In the genomic region with DNA sequence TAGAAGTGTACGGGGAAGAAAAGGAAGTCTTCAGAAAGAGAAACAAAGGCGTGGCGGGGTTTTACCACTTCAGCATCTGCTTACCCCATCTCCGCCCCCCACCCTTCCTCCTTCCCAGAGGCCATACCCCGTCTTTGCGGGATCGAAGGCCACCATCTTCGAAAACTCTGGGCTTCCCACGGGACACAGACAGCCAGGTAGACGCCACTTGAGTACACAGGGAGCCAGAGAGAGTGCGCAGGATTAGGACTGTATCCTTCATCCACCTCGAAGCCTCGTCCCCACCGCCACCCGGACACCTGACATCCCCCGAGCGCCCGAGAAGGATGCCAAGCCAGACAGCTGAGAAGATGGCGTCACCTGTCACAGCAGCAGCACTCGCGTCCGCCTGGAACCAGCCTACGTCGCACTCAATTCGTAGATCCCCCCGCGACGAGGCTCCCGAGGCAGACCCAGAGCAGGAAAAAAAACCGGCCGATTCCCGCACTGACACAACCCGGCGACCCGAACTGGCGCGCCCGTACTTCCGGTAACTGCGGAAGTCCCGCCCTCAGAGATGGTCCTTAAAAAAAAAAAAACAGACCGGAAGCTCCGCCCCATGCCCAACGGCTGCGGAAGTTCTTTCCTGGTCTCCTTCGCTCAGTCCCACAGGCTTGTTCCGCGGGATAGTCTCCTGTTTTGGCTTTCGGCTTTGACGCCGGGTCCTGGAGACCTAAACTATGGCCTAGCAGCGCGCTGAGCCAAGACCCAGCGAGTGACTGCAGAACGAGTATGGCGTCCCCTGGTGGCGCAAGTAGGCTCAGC, we compare ENCODE assay signal across 1 mouse cellular context.
TF ChIP-seq lines count a peak whose summit lies in the region.

No protein-coding gene starts in this region.

TF ChIP-seq in MEL, 35 proteins besides CTCF, POLR2A, EP300 and RAD21 (continued from another document):
- no peak for TF ChIP-seq BHLHE40 (IDR thresholded peaks at IDR 0.05; ENCODE audit: borderline replicate concordance, low read depth, low read length)
- TF ChIP-seq UBTF (IDR thresholded peaks at IDR 0.05; ENCODE audit: borderline replicate concordance, insufficient read depth, low read depth, low read length), result no peak
- peak; percentile 91 for TF ChIP-seq ELF1 (IDR thresholded peaks at IDR 0.05; ENCODE audit: low read depth, low read length)
- TF ChIP-seq E2F4 (IDR thresholded peaks at IDR 0.05; ENCODE audit: borderline replicate concordance, low read depth, low read length), result no peak
- peak; percentile 64 for TF ChIP-seq SIN3A (IDR thresholded peaks at IDR 0.05; ENCODE audit: low read length)
- no peak for TF ChIP-seq ZC3H11A (IDR thresholded peaks at IDR 0.05; ENCODE audit: low read depth, low read length)
- TF ChIP-seq MAX (IDR thresholded peaks at IDR 0.05; ENCODE audit: low read length), result 0 out of 2 replicates have a peak, but pooled peaks have one; percentile 6
- peak; percentile 25; the same call in 1 of the 2 replicates for TF ChIP-seq MAFK (IDR thresholded peaks at IDR 0.05; ENCODE audit: borderline replicate concordance, low read depth, low read length)
- TF ChIP-seq KAT2A (conservative IDR thresholded peaks at IDR 0.05; ENCODE audit: low read depth, low read length), result no peak; the same call in 1 of the 2 replicates
- TF ChIP-seq ZMIZ1 (IDR thresholded peaks at IDR 0.05; ENCODE audit: low read depth, low read length), result peak; percentile 79; the same call in 1 of the 2 replicates
- TF ChIP-seq USF2 (IDR thresholded peaks at IDR 0.05; ENCODE audit: borderline replicate concordance in 1 of 2, insufficient read depth in 1 of 2, low read depth in 1 of 2, low read length in 2 of 2), result no peak
- peak; percentile 59; the same call in 1 of the 2 replicates for TF ChIP-seq ZKSCAN1 (IDR thresholded peaks at IDR 0.05; ENCODE audit: low read depth, low read length)
